Mouse (Mus musculus) kidney, postnatal 0 days (tissue): ENCODE measurements around the gene Cd200r4. TPM values are rescaled to one million over a fixed set of nuclear protein-coding genes. Genes with fewer than 3 reads are reported as not detected.

Source experiments
- ATAC-seq: fragments of 200-750 bp; cut with Nextera tagmentation; replicated peaks from 2 replicates; pipeline ENCODE4 v1.8.0; 2017; ENCODE audit warnings: low read depth, moderate number of reproducible peaks, moderate TSS enrichment, moderate library complexity; ENCODE audit not compliant: low FRiP score
- DNase-seq: peaks from one replicate; pipeline ENCODE4 v3.0.0-alpha.2; 2016; ENCODE audit warnings: low spot score
- H3K27ac ChIP-seq: fragments of 300-500 bp; sonication (generic); 2 replicates; pipeline ENCODE4 v1.5.1; 2014; ENCODE audit warnings: mild to moderate bottlenecking
- H3K27me3 ChIP-seq: fragments of 300-500 bp; sonication (generic); 2 replicates; pipeline ENCODE4 v1.6.1; 2014; ENCODE audit warnings: low read length, mixed read lengths; ENCODE audit not compliant: insufficient read depth
- H3K36me3 ChIP-seq: fragments of 300-500 bp; sonication (generic); 2 replicates; pipeline ENCODE4 v1.6.1; 2014; ENCODE audit warnings: low read length, mixed read lengths; ENCODE audit not compliant: insufficient read depth
- H3K4me1 ChIP-seq: fragments of 300-500 bp; sonication (generic); replicated peaks from 2 replicates; pipeline ENCODE4 v1.6.1; 2014; ENCODE audit warnings: antibody characterized with exemption, low read length, mixed read lengths; ENCODE audit not compliant: insufficient read depth
- H3K4me2 ChIP-seq: fragments of 300-500 bp; sonication (generic); 2 replicates; pipeline ENCODE4 v1.6.1; 2014; ENCODE audit warnings: mild to moderate bottlenecking, low read length, moderate library complexity, mixed read lengths
- H3K4me3 ChIP-seq: fragments of 300-500 bp; sonication (generic); replicated peaks from 2 replicates; pipeline ENCODE4 v1.5.1; 2014; ENCODE audit warnings: low read depth, low read length
- H3K9ac ChIP-seq: fragments of 300-500 bp; sonication (generic); 2 replicates; pipeline ENCODE4 v1.6.1; 2014; ENCODE audit warnings: low read depth, low read length
- H3K9me3 ChIP-seq: fragments of 300-500 bp; sonication (generic); replicated peaks from 2 replicates; pipeline ENCODE4 v1.6.1; 2016; ENCODE audit warnings: low read length, inconsistent platforms, mixed read lengths
- CTCF ChIP-seq: IDR thresholded peaks from 2 replicates; pipeline ENCODE4 v1.5.1; 2016; ENCODE audit warnings: antibody characterized with exemption, low read depth, mild to moderate bottlenecking, moderate library complexity
- WGBS: fragments of 180-500 bp; shearing (Covaris S2); extraction: QIAGEN DNeasy Blood & Tissue Kit; methylation state at CpG from one replicate; pipeline ENCODE4 v1.1.7; 2014; 5-methylcytosine and 5-hydroxymethylcytosine counted together
- polyA plus RNA-seq: library from polyadenylated mRNA; unstranded; fragments of >200 nt; fragmentation: Nextera tagmentation; extraction: Ambion mirVana; gene quantifications from 2 replicates; pipeline ENCODE4 v1.2.1, GENCODE M21; 2015

The Cd200r4 gene
- polyA plus RNA-seq, 1 experiment from 2014 or later, result 0.07 TPM

DNA sequence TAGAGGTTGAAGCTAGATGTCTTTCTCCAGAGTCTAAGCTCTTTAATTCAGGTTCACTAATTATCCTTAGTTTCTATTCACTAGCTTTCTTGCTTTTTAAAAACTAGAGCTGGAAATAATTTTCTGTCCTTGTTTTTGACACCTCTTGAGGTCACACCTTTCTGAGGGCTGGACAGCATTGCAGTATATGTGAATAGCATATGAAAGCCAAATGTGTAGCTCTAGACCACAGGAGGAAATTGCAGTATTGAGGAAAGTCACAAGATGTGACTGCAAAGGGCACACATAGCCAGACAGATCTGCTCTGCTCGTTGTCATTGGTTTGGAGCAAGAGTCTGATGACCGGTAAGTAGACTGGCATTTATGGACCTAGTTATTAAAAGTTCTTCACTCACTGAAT lies 55.3 kb downstream of the Cd200r4 start, which contains the start of gene Cd200r2:
Cd200r2 (plus strand) TSS at position 301 of the 400 bp plus-strand sequence.
- ATAC-seq, result no peak
- H3K27ac ChIP-seq, result no peak within 1 kb of the TSS
- 87% methylated on average over 2 of the region's 2 CpGs for WGBS
- H3K36me3 ChIP-seq, result no peaks in the 10 kb centered on the region
- H3K27me3 ChIP-seq, result no peaks in the 10 kb centered on the region
- H3K9ac ChIP-seq, result no peak within 1 kb of the TSS
- H3K9me3 ChIP-seq, result no peaks in the 10 kb centered on the region
- TF ChIP-seq CTCF, result no peak
- no peak within 1 kb of the TSS for H3K4me2 ChIP-seq
- no peak for DNase-seq
- no peak within 1 kb of the TSS for H3K4me3 ChIP-seq
- H3K4me1 ChIP-seq, result no peaks in the 10 kb centered on the region

DNA sequence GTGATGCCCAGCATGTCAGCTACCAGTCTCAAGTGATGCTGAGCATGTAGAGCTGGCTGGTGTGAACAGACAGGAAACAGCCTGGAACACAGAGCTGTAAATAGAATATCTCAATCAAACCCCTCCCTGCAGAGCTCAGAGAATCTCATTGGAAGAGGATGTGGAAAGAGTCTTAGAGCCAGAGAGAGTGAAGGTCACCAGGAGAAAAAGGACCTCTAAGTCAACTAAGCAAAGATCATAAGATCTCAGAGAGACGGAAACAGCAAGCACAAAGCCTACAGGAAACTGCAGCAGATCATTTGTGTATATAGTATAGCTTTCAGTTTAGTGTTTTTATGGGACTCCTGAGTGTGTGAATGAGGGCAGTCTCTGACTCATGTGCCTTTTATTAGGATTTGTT lies 63.6 kb downstream of the Cd200r4 start:
- no peak overlapping the region for H3K4me3 ChIP-seq
- no peak overlapping the region for H3K27ac ChIP-seq
- no peaks in the 10 kb centered on the region for H3K4me1 ChIP-seq
- DNase-seq (peak; percentile 8), ATAC-seq (no peak)
- no peak overlapping the region for H3K9ac ChIP-seq
- no peaks in the 10 kb centered on the region for H3K9me3 ChIP-seq
- no peaks in the 10 kb centered on the region for H3K27me3 ChIP-seq
- TF ChIP-seq CTCF, result no peak
- H3K4me2 ChIP-seq, result no peak overlapping the region
- 38% methylated on average over 1 of the region's 1 CpGs for WGBS
- no peaks in the 10 kb centered on the region for H3K36me3 ChIP-seq

GRCm38 (mm10) chr16:44876625-44877024 lies 65.1 kb downstream of the Cd200r4 start:
- no peaks in the 10 kb centered on the region for H3K27me3 ChIP-seq
- H3K4me1 ChIP-seq, result no peaks in the 10 kb centered on the region
- H3K36me3 ChIP-seq, result no peaks in the 10 kb centered on the region
- H3K4me2 ChIP-seq, result no peak overlapping the region
- no peak overlapping the region for H3K27ac ChIP-seq
- TF ChIP-seq CTCF, result no peak
- no peak for ATAC-seq
- no peaks in the 10 kb centered on the region for H3K9me3 ChIP-seq
- no peak overlapping the region for H3K4me3 ChIP-seq
- DNase-seq, result no peak
- no peak overlapping the region for H3K9ac ChIP-seq
- WGBS, result 75% methylated on average over 5 of the region's 5 CpGs

DNA sequence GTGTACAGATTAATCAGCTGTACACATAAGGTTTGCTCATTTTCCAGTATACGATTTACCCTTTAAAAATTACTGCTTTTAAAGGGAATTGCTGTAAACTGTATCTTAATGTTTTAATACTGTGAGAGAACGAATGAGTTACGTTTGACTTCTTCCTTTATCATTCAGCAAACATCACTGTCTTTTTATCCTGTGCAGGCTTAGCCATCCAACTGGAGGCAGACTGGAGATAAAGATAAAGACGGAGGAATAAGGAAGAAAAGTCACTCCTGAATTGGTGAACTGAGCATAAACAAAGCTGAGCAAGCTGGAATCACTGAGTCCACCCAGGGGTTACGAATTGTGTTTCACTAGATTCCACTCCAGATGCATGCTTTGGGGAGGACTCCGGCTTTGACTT lies 66.1 kb downstream of the Cd200r4 start:
- H3K4me1 ChIP-seq, result no peaks in the 10 kb centered on the region
- DNase-seq (no peak), ATAC-seq (no peak)
- no peaks in the 10 kb centered on the region for H3K9me3 ChIP-seq
- no peak for TF ChIP-seq CTCF
- no peaks in the 10 kb centered on the region for H3K27me3 ChIP-seq
- H3K4me2 ChIP-seq, result no peak overlapping the region
- H3K27ac ChIP-seq, result no peak overlapping the region
- no peaks in the 10 kb centered on the region for H3K36me3 ChIP-seq
- H3K4me3 ChIP-seq, result no peak overlapping the region
- WGBS, result 83% methylated on average over 6 of the region's 6 CpGs
- H3K9ac ChIP-seq, result no peak overlapping the region

Other genes starting within 250 kb of the Cd200r4 start
- 5.1 and 5.3 TPM in 2 replicates for gene Nepro, start 87.4 kb upstream of the Cd200r4 start, polyA plus RNA-seq
- gene Gtpbp8, start 65.4 kb upstream of the Cd200r4 start, polyA plus RNA-seq, result 30.5 and 30.6 TPM in 2 replicates
- 0.69 and 0.97 TPM in 2 replicates for gene Cd200r1, start 46.0 kb upstream of the Cd200r4 start, polyA plus RNA-seq
- gene Cd200r2, start 55.4 kb downstream of the Cd200r4 start, polyA plus RNA-seq, result not detected in 2 replicates
- gene Cd200r3, start 131.9 kb downstream of the Cd200r4 start, polyA plus RNA-seq, result 0.61 and 0.83 TPM in 2 replicates